Mouse (Mus musculus) heart, postnatal 14 days (tissue): ENCODE measurements around the gene Npr3. TPM values are rescaled to one million over a fixed set of nuclear protein-coding genes. Genes with fewer than 3 reads are reported as not detected.

Experiments
- DNase-seq, 2 experiments: peaks; one replicate each; pipeline ENCODE4 v3.0.0; 2021 to 2022
- intact Hi-C: fragments of 180-260 bp; cut with DNase I; formaldehyde crosslinking; loops from one replicate; pipeline ENCODE4 v1.15.1; 2025
- total RNA-seq, 2 experiments: library from RNA; stranded (reverse); gene quantifications; 2 replicates each; pipeline ENCODE4 v1.2.3; 2021

Gene Npr3
- total RNA-seq, 2 experiments from 2014 or later = 25.2 to 37.4 TPM

DNA sequence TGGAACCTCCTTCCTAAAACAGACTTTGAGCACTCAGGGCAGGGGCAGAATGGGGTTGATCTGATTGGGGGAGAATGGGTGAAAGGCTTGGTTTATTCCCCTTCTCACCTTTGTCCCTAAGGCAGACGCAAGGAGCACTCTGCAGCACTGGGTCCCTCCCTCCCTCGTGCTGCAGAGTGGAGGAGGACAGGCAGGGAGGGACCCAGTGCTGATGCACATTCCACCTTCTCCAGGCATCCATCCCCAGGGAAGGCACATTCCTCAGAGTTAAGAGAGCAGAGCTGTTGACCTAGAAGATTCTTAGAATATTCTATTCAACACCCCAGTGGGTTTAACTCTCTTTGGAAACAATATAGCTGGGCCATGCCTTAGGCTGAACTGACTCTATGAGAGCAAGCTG is 112.5 kb downstream of the Npr3 start:
- DNase-seq = no peak

More for the DNA sequence above, 112.5 kb downstream of the Npr3 start:
- intact Hi-C loops = no loop called here

Other genes with a start within 250 kb of the Npr3 start
- 10 to 100 TPM; 85.2 to 99.5 TPM for gene Sub1, start 89.7 kb upstream of the Npr3 start, total RNA-seq
- gene Zfr, start 210.5 kb upstream of the Npr3 start, total RNA-seq = 10 to 100 TPM; 83.0 to 89.6 TPM